Mouse (Mus musculus): Measurements from ENCODE around the gene Ifitm2. TPM values are rescaled to one million over a fixed set of nuclear protein-coding genes. Genes with fewer than 3 reads are reported as not detected.
"Not testable (repeated sequence)": the region's sequence is repeated elsewhere in the genome, so short reads cannot be mapped to it uniquely, and the experiment has no call there.

Ifitm2 gene
- polyA plus RNA-seq, 1 experiment: 279 TPM

- 33% methylated on average over 8 of the region's 8 CpGs for WGBS
- TF ChIP-seq CTCF (IDR thresholded peaks at IDR 0.05; ENCODE audit: extremely low read depth, insufficient read depth, insufficient read length, insufficient replicate concordance) (no peak), POLR2A (IDR thresholded peaks at IDR 0.05; ENCODE audit: low read depth, low read length) (no peak)
- DNase-seq (ENCODE audit: low read depth in 1 of 2, low spot score in 2 of 2): no peak
- Histone ChIP-seq H3K4me1 (ENCODE audit: control insufficient read depth, insufficient read depth, insufficient read length) (no peaks in the 10 kb centered on the region; the same call in 1 of the 2 replicates), H3K27ac (ENCODE audit: insufficient read depth, low read length) (no peak overlapping the region), H3K36me3 (ENCODE audit: control insufficient read depth, insufficient read depth, low read length) (no peaks in the 10 kb centered on the region), H3K4me3 (ENCODE audit: extremely low read depth, insufficient read depth, insufficient read length) (no peak overlapping the region), H3K27me3 (ENCODE audit: control insufficient read depth, insufficient read depth, low read length) (no peaks in the 10 kb centered on the region)
Observed at GRCm38 (mm10) chr7:140981704-140982103, 25.9 kb upstream of the Ifitm2 start.

GRCm38 (mm10) chr7:140976720-140977119 is 20.9 kb upstream of the Ifitm2 start:
- not testable (repeated sequence) for DNase-seq (ENCODE audit: low read depth in 1 of 2, low spot score in 2 of 2); H3K4me3 ChIP-seq (ENCODE audit: extremely low read depth, insufficient read depth, insufficient read length); H3K27ac ChIP-seq (ENCODE audit: insufficient read depth, low read length); H3K4me1 ChIP-seq (ENCODE audit: control insufficient read depth, insufficient read depth, insufficient read length); H3K27me3 ChIP-seq (ENCODE audit: control insufficient read depth, insufficient read depth, low read length); H3K36me3 ChIP-seq (ENCODE audit: control insufficient read depth, insufficient read depth, low read length)
- WGBS: 69% methylated on average over 9 of the region's 9 CpGs

- no peak for TF ChIP-seq POLR2A (IDR thresholded peaks at IDR 0.05; ENCODE audit: low read depth, low read length)
- no peak for TF ChIP-seq CTCF (IDR thresholded peaks at IDR 0.05; ENCODE audit: extremely low read depth, insufficient read depth, insufficient read length, insufficient replicate concordance)
- Histone ChIP-seq H3K36me3 (ENCODE audit: control insufficient read depth, insufficient read depth, low read length) (no peaks in the 10 kb centered on the region), H3K27me3 (ENCODE audit: control insufficient read depth, insufficient read depth, low read length) (no peaks in the 10 kb centered on the region), H3K4me1 (ENCODE audit: control insufficient read depth, insufficient read depth, insufficient read length) (peaks cover 2% of the 10 kb centered on the region; the same call in 1 of the 2 replicates), H3K27ac (ENCODE audit: insufficient read depth, low read length) (no peak overlapping the region), H3K4me3 (ENCODE audit: extremely low read depth, insufficient read depth, insufficient read length) (no peak overlapping the region)
- no peak for DNase-seq (ENCODE audit: low read depth in 1 of 2, low spot score in 2 of 2)
- 84% methylated on average over 3 of the region's 3 CpGs for WGBS
Observed at GRCm38 (mm10) chr7:140975465-140975864, 19.7 kb upstream of the Ifitm2 start.

- TF ChIP-seq POLR2A (IDR thresholded peaks at IDR 0.05; ENCODE audit: low read depth, low read length) (no peak), CTCF (IDR thresholded peaks at IDR 0.05; ENCODE audit: extremely low read depth, insufficient read depth, insufficient read length, insufficient replicate concordance) (no peak)
- Histone ChIP-seq H3K27me3 (ENCODE audit: control insufficient read depth, insufficient read depth, low read length) (no peaks in the 10 kb centered on the region), H3K4me1 (ENCODE audit: control insufficient read depth, insufficient read depth, insufficient read length) (0 out of 2 replicates have a peak, but pooled peaks cover 2% of the 10 kb centered on the region), H3K27ac (ENCODE audit: insufficient read depth, low read length) (no peak overlapping the region), H3K4me3 (ENCODE audit: extremely low read depth, insufficient read depth, insufficient read length) (no peak overlapping the region), H3K36me3 (ENCODE audit: control insufficient read depth, insufficient read depth, low read length) (no peaks in the 10 kb centered on the region)
- 50% methylated on average over 9 of the region's 9 CpGs for WGBS
- DNase-seq (ENCODE audit: low read depth in 1 of 2, low spot score in 2 of 2): no peak
Observed at GRCm38 (mm10) chr7:140974940-140975339, 19.2 kb upstream of the Ifitm2 start.

GRCm38 (mm10) chr7:140973396-140974165 is 17.8 kb upstream of the Ifitm2 start:
- Histone ChIP-seq H3K36me3 (ENCODE audit: control insufficient read depth, insufficient read depth, low read length) (no peaks in the 10 kb centered on the region), H3K4me3 (ENCODE audit: extremely low read depth, insufficient read depth, insufficient read length) (no peak overlapping the region), H3K27me3 (ENCODE audit: control insufficient read depth, insufficient read depth, low read length) (no peaks in the 10 kb centered on the region), H3K27ac (ENCODE audit: insufficient read depth, low read length) (no peak overlapping the region), H3K4me1 (ENCODE audit: control insufficient read depth, insufficient read depth, insufficient read length) (0 out of 2 replicates have a peak, but pooled peaks cover 2% of the 10 kb centered on the region)
- WGBS: 60% methylated on average over 14 of the region's 14 CpGs
- TF ChIP-seq POLR2A (IDR thresholded peaks at IDR 0.05; ENCODE audit: low read depth, low read length) (no peak), CTCF (IDR thresholded peaks at IDR 0.05; ENCODE audit: extremely low read depth, insufficient read depth, insufficient read length, insufficient replicate concordance) (no peak)
- DNase-seq (ENCODE audit: low read depth in 1 of 2, low spot score in 2 of 2): no peak

GRCm38 (mm10) chr7:140971479-140972171 is 15.8 kb upstream of the Ifitm2 start:
- no peaks in the 10 kb centered on the region for H3K27me3 ChIP-seq (ENCODE audit: control insufficient read depth, insufficient read depth, low read length)
- H3K4me3 ChIP-seq (ENCODE audit: extremely low read depth, insufficient read depth, insufficient read length): no peak overlapping the region
- H3K36me3 ChIP-seq (ENCODE audit: control insufficient read depth, insufficient read depth, low read length): no peaks in the 10 kb centered on the region
- no peak for DNase-seq (ENCODE audit: low read depth in 1 of 2, low spot score in 2 of 2)
- H3K27ac ChIP-seq (ENCODE audit: insufficient read depth, low read length): peak overlapping the region; percentile 43
- H3K4me1 ChIP-seq (ENCODE audit: control insufficient read depth, insufficient read depth, insufficient read length): 0 out of 2 replicates have a peak, but pooled peaks cover 2% of the 10 kb centered on the region
- 86% methylated on average over 8 of the region's 8 CpGs for WGBS
- TF ChIP-seq POLR2A (IDR thresholded peaks at IDR 0.05; ENCODE audit: low read depth, low read length) (no peak), CTCF (IDR thresholded peaks at IDR 0.05; ENCODE audit: extremely low read depth, insufficient read depth, insufficient read length, insufficient replicate concordance) (no peak)

- Histone ChIP-seq H3K4me1 (ENCODE audit: control insufficient read depth, insufficient read depth, insufficient read length) (0 out of 2 replicates have a peak, but pooled peaks cover 2% of the 10 kb centered on the region), H3K27me3 (ENCODE audit: control insufficient read depth, insufficient read depth, low read length) (no peaks in the 10 kb centered on the region), H3K36me3 (ENCODE audit: control insufficient read depth, insufficient read depth, low read length) (no peaks in the 10 kb centered on the region), H3K4me3 (ENCODE audit: extremely low read depth, insufficient read depth, insufficient read length) (no peak overlapping the region), H3K27ac (ENCODE audit: insufficient read depth, low read length) (0 out of 2 replicates have a peak overlapping the region, but pooled peaks have one; percentile 7)
- TF ChIP-seq CTCF (IDR thresholded peaks at IDR 0.05; ENCODE audit: extremely low read depth, insufficient read depth, insufficient read length, insufficient replicate concordance) (no peak), POLR2A (IDR thresholded peaks at IDR 0.05; ENCODE audit: low read depth, low read length) (no peak)
- no peak for DNase-seq (ENCODE audit: low read depth in 1 of 2, low spot score in 2 of 2)
- WGBS: 46% methylated on average over 7 of the region's 7 CpGs
Observed at GRCm38 (mm10) chr7:140970931-140971330, 15.1 kb upstream of the Ifitm2 start.

GRCm38 (mm10) chr7:140968710-140969109 is 12.9 kb upstream of the Ifitm2 start:
- WGBS: 53% methylated on average over 3 of the region's 3 CpGs
- not testable (repeated sequence) for H3K27ac ChIP-seq (ENCODE audit: insufficient read depth, low read length); DNase-seq (ENCODE audit: low read depth in 1 of 2, low spot score in 2 of 2); H3K4me1 ChIP-seq (ENCODE audit: control insufficient read depth, insufficient read depth, insufficient read length); H3K36me3 ChIP-seq (ENCODE audit: control insufficient read depth, insufficient read depth, low read length); H3K27me3 ChIP-seq (ENCODE audit: control insufficient read depth, insufficient read depth, low read length); H3K4me3 ChIP-seq (ENCODE audit: extremely low read depth, insufficient read depth, insufficient read length)
